Mouse (Mus musculus): ENCODE measurements at regions not wholly inside any gene's neighbourhood (a gene's known extent, or its start where the extent isn't known, plus 50 kb on each side); places are given as distances from the start of the nearest gene placed in this dataset.

DNA sequence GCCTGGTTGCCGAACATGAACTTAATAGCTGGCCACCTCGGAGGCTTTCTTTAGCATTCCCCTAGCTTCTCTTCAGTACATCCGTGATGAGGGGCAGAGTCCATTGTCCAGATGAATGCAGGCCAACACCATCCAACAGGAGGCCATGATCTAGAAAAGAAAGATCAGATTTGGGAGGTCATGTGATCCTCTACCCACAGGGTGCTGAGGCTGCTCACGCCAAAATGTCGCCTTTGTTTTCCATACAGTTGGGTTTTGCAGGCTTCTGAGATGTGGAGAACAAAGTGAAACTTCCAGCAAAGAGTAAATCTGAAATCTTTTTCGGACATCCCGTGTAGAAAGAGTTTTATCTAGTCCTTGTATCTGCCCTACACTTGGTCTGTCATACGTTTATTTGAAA lies 55.2 kb upstream of the Zeb2 start:
- Histone ChIP-seq H3K27me3 (ENCODE audit: control insufficient read depth, insufficient read depth, low read length) (no peaks in the 10 kb centered on the region), H3K9ac (ENCODE audit: low read depth, low read length) (no peak overlapping the region), H3K9me3 (replicated peaks; ENCODE audit: control insufficient read depth, low read length) (no peaks in the 10 kb centered on the region), H3K27ac (ENCODE audit: low read depth, low read length) (peak overlapping the region; percentile 25; the same call in 1 of the 2 replicates), H3K4me1 (ENCODE audit: control insufficient read depth, insufficient read depth, low read length) (peaks cover 8% of the 10 kb centered on the region; the same call in 1 of the 2 replicates), H3K4me3 (ENCODE audit: low read depth, low read length) (no peak overlapping the region), H3K4me2 (peak overlapping the region; percentile 3; the same call in 1 of the 2 replicates), H3K36me3 (ENCODE audit: control insufficient read depth, insufficient read depth, low read length) (no peaks in the 10 kb centered on the region)
- ATAC-seq (replicated peaks; ENCODE audit: insufficient number of reproducible peaks, low FRiP score, low TSS enrichment): no peak
- WGBS (ENCODE audit: insufficient replicate concordance): 73% methylated on average over 8 of the region's 8 CpGs

DNA sequence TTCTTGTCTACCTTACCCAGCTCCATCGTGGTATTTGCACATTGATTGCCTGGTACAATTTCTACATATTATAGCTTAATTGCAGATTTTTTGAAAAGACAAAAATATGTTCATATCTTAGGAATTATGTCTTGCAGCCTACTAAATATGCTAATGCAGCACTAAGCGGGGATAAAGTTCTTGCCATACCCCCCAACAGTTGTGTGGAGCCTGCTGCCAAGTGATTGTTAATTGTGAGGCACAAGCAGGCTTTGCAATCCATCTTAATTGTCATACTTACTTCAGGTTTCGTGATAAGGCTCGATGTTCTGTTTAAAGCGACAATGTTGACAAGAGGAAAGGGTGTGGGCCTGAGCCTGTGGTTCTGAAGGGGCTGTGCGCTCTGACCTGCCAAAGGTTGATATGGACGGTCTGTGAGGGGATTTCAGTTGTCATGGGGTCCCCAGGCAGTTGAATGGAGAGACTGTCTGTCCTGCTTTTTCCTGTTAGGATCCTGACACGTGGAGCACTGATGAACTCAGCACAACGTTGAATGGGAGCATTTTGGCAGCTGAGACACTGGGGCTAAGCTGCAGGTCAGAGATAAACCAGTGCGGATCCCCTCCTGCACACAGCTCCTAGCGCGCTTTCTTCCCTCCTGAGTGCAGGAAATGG lies 54.5 kb upstream of the Zeb2 start:
- Histone ChIP-seq H3K27me3 (ENCODE audit: control insufficient read depth, insufficient read depth, low read length) (no peaks in the 10 kb centered on the region), H3K9ac (ENCODE audit: low read depth, low read length) (no peak overlapping the region; the same call in 1 of the 2 replicates), H3K36me3 (ENCODE audit: control insufficient read depth, insufficient read depth, low read length) (no peaks in the 10 kb centered on the region), H3K4me2 (peak overlapping the region; percentile 41), H3K9me3 (replicated peaks; ENCODE audit: control insufficient read depth, low read length) (no peaks in the 10 kb centered on the region), H3K4me3 (ENCODE audit: low read depth, low read length) (no peak overlapping the region), H3K4me1 (ENCODE audit: control insufficient read depth, insufficient read depth, low read length) (peaks cover 8% of the 10 kb centered on the region; the same call in 1 of the 2 replicates), H3K27ac (ENCODE audit: low read depth, low read length) (peak overlapping the region; percentile 25; the same call in 1 of the 2 replicates)
- peak; percentile 80 for ATAC-seq (replicated peaks; ENCODE audit: insufficient number of reproducible peaks, low FRiP score, low TSS enrichment)
- 18% methylated on average over 12 of the region's 12 CpGs for whole genome bisulfite sequencing (ENCODE audit: insufficient replicate concordance)

DNA sequence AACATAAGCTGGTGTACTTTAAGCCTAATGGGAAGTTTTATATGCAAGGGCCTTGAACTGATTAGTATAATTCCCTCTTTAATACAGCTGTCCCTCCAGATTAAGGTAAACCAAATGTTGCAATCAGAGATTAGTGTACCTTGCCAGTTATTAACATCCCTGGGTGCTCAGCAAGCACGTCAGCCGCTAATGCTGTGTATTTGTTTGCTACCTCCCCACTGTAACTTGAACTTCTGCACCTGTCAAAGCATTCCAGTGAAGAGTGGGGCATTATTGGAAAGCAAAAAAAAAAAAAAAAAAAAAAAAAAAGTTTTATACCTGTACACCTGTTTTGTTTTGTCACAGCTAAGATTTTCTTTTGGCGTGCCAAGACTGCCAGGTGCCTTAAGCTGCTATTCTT lies 53.1 kb upstream of the Zeb2 start:
- Histone ChIP-seq H3K9ac (ENCODE audit: low read depth, low read length) (no peak overlapping the region), H3K27ac (ENCODE audit: low read depth, low read length) (no peak overlapping the region), H3K36me3 (ENCODE audit: control insufficient read depth, insufficient read depth, low read length) (no peaks in the 10 kb centered on the region), H3K4me1 (ENCODE audit: control insufficient read depth, insufficient read depth, low read length) (peaks cover 8% of the 10 kb centered on the region; the same call in 1 of the 2 replicates), H3K4me3 (ENCODE audit: low read depth, low read length) (no peak overlapping the region), H3K27me3 (ENCODE audit: control insufficient read depth, insufficient read depth, low read length) (no peaks in the 10 kb centered on the region), H3K9me3 (replicated peaks; ENCODE audit: control insufficient read depth, low read length) (no peaks in the 10 kb centered on the region), H3K4me2 (no peak overlapping the region)
- no peak for ATAC-seq (replicated peaks; ENCODE audit: insufficient number of reproducible peaks, low FRiP score, low TSS enrichment)
- 82% methylated on average over 3 of the region's 3 CpGs for WGBS (ENCODE audit: insufficient replicate concordance)

DNA sequence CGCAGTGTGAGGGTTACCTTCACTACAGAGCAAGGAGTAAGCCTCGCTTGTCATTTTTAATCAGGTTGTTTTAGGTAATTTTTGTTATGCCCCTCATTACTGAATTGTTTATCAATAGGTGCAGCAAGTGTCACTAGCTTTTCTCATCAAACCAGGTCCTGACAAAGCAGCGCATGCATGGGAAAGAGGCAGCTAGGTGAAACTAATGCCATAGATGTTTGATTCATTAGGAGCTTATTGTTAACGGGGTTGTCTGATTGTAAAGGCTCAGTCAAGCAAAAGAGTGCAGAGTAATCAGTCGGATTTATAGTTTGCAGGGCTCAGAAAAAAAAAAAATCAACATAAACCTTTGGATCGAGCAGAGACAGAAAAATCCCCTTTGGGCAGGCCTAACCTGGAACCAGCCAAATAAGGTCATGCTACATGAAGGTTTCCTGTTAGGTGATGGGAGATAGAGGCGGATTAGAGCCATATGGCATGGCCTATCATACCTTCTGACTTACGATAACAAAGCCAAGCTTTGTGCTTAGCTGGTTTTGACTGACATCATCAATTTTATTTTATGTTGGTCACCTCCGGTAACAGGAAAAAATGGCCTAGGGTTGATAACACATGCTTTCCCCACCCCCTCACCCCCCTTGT lies 52.4 kb upstream of the Zeb2 start:
- H3K9me3 ChIP-seq (replicated peaks; ENCODE audit: control insufficient read depth, low read length): no peaks in the 10 kb centered on the region
- 62% methylated on average over 9 of the region's 9 CpGs for WGBS (ENCODE audit: insufficient replicate concordance)
- no peak overlapping the region for H3K9ac ChIP-seq (ENCODE audit: low read depth, low read length)
- H3K4me2 ChIP-seq: no peak overlapping the region
- no peak overlapping the region for H3K4me3 ChIP-seq (ENCODE audit: low read depth, low read length)
- H3K27ac ChIP-seq (ENCODE audit: low read depth, low read length): no peak overlapping the region
- H3K27me3 ChIP-seq (ENCODE audit: control insufficient read depth, insufficient read depth, low read length): no peaks in the 10 kb centered on the region
- ATAC-seq (replicated peaks; ENCODE audit: insufficient number of reproducible peaks, low FRiP score, low TSS enrichment): no peak
- H3K4me1 ChIP-seq (ENCODE audit: control insufficient read depth, insufficient read depth, low read length): peaks cover 8% of the 10 kb centered on the region; the same call in 1 of the 2 replicates
- no peaks in the 10 kb centered on the region for H3K36me3 ChIP-seq (ENCODE audit: control insufficient read depth, insufficient read depth, low read length)

DNA sequence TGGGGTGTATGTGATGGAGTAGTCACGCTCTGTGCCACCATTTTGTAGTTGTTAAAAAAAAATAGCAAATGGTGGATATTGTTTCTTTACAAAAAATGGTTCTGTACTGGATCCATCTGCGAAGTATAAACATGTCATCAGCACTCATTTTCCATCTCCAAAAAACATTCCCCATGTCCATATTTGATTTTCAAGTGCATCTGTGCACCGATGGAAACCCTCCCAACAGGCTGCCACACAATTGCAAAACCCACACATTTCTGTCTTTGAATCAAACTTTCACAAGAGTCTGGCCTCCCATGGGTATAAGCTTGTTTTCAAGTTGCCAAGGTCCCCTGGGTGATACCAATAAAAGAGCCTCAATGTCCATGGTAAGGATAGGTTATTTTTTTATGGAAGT lies 51.4 kb upstream of the Zeb2 start:
- Histone ChIP-seq H3K36me3 (ENCODE audit: control insufficient read depth, insufficient read depth, low read length) (no peaks in the 10 kb centered on the region), H3K27me3 (ENCODE audit: control insufficient read depth, insufficient read depth, low read length) (no peaks in the 10 kb centered on the region), H3K9ac (ENCODE audit: low read depth, low read length) (no peak overlapping the region), H3K4me2 (no peak overlapping the region), H3K4me3 (ENCODE audit: low read depth, low read length) (no peak overlapping the region), H3K4me1 (ENCODE audit: control insufficient read depth, insufficient read depth, low read length) (peaks cover 8% of the 10 kb centered on the region; the same call in 1 of the 2 replicates), H3K9me3 (replicated peaks; ENCODE audit: control insufficient read depth, low read length) (no peaks in the 10 kb centered on the region), H3K27ac (ENCODE audit: low read depth, low read length) (no peak overlapping the region)
- ATAC-seq (replicated peaks; ENCODE audit: insufficient number of reproducible peaks, low FRiP score, low TSS enrichment): no peak
- WGBS (ENCODE audit: insufficient replicate concordance): 93% methylated on average over 3 of the region's 3 CpGs
